Mouse (Mus musculus) embryonic fibroblast, embryonic 13.5 days (primary cell): ENCODE results near the gene Ckb.

Source experiments
- CTCF ChIP-seq: IDR thresholded peaks from 2 replicates; pipeline ENCODE4 v1.5.1; 2011; ENCODE audit warnings: mild to moderate bottlenecking, control low read depth, low read length, moderate library complexity, borderline replicate concordance; ENCODE audit not compliant: insufficient read depth
- POLR2A ChIP-seq: IDR thresholded peaks from 2 replicates; pipeline ENCODE4 v1.6.1; 2011; ENCODE audit warnings: low read depth, mild to moderate bottlenecking, control low read depth, low read length, moderate library complexity

DNA sequence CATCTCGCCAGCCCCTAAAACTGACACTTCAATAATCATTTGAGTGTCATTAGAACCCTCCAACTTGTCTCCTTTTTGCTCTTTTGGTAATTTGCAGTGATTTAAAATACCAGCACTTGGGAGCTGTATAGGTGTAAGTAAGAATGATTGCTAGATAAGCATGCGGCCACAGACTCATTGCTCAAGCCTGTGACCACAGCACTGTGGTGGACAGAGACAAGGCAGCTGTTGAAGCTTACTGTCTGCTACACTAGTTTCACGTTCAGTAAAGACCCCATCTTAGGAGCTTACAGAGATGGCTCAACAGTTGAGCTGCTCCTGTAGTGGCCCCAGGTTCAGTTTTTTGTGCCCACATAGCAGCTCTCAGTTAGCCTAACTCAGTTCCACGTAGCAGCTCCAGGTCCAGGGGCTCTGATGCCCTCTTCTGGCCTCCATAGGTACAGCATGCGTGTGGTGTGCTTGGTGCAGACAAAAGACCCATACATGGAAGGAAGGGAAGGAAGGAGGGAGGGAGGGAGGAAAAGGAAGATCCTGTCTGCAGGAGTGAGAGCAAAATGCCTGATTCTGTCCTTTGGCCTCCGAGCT is 24.0 kb downstream of the Ckb start:
- TF ChIP-seq POLR2A (no peak), CTCF (peak; percentile 81; the same call in 1 of the 2 replicates)
